Mouse (Mus musculus) ES-Bruce4 (cell line): Measurements from ENCODE around the gene Maml3.

Experiments
- CTCF ChIP-seq: IDR thresholded peaks from one replicate; pipeline ENCODE4 v1.8.1; 2011; ENCODE audit warnings: low read depth, low read length
- EP300 ChIP-seq: IDR thresholded peaks from 2 replicates; pipeline ENCODE4 v1.6.1; 2011; ENCODE audit warnings: low read depth, low read length; ENCODE audit not compliant: insufficient read depth

DNA sequence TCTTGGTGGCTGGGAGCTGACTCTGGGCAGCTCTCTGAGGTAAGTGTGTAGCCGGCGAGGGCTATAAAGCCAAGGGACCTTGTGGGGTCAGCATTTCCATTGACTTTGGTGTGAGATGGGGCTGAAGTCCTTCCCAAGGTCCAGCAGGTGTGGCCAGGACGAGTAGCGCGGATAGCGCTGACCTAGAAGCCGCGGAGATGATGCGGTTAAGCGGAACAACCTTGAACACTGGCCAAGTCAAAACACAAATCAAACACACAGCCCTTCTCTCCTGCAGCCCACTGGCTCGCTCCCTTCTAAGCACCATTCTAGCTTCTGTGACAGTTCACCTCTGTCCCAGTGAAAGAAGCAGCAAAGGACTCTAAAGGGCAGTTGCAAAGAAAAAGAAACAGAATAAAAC, 225.7 kb downstream of the Maml3 start:
- TF ChIP-seq CTCF (no peak), EP300 (no peak)
